Mouse (Mus musculus) frontal cortex, postnatal 25 days (tissue): ENCODE results near the gene Bnip3.

ENCODE experiments used
- DNase-seq, 2 experiments: peaks; one replicate each; pipeline ENCODE4 v3.0.0; 2022; ENCODE audit warnings: low spot score in 2 of 2

The Bnip3 gene

GRCm38 (mm10) chr7:138845111-138845510 lies 64.2 kb downstream of the Bnip3 start:
- DNase-seq, result no peak

GRCm38 (mm10) chr7:138843421-138843820 lies 65.9 kb downstream of the Bnip3 start:
- no peak for DNase-seq

GRCm38 (mm10) chr7:138841436-138842151 lies 67.7 kb downstream of the Bnip3 start:
- no peak for DNase-seq
